Mouse (Mus musculus) spleen, embryonic (tissue): Measurements from ENCODE around the gene Nbea.
"Not testable (repeated sequence)": the region's sequence is repeated elsewhere in the genome, so short reads cannot be mapped to it uniquely, and the experiment has no call there.

Source experiments
- CTCF ChIA-PET: fragments of 350-600 bp; sonication (Branson Sonifier 250); formaldehyde crosslinking; loops from one replicate; lab custom pipeline; 2022; lab: Charles Lee

Gene Nbea

GRCm38 (mm10) chr3:56034596-56034995, 148.9 kb downstream of the Nbea start:
- CTCF ChIA-PET: no interaction called here

DNA sequence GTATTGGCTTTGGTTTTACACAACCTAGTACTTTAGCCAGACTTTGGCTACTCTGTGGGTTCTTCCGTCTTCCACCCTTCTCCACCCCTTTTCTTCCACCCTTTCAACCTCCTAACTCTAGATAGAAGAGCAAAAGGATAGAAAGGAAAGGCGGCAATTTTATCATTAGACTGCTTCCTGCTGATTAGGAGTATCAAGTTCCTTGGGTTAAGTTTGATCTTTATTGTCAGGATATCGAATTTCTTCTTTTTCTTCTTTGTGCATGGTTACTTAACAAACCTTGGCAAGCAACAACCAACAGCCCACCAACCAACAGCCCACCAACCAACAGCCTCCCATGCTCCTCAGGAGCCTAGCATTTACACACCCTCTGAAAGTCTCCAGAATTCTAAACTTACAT, 165.0 kb downstream of the Nbea start:
- CTCF ChIA-PET: no interaction called here

DNA sequence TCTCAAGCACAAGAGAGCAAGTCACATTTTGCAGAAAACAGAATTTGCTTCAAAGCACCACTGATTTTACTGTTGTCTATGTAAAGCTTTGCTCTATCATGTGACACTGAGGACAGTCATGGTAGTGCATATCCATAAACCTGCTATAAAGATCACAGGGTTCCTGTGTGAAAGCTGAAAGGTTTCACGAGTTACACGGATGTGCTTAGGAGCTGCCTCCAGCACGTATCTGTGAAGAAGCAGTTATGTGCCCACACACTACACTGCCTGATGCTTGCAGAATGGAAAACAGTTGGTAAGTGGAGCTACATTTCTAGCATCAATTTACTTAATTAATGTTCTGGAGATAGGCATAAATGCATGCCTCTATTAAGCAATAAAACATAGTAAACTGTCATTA, 172.4 kb downstream of the Nbea start:
- CTCF ChIA-PET: no interaction called here

DNA sequence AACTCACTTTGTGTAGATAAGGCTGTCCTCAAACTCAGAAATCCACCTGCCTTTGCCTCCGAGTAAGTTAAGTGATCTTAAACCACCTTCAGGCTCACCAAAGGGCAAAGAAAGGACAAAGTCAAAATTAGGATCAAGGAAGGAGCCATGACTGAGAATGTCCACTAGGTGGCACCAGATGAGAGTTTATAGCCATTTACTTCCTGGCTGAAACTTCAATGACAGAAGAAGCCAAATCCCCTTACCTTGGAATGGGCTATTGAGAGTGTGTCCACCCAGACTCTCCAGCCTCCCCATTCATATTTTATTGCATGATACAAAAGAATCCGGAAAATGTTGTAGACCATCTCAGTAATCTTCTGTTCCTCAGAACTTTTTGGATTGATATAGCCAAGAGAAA, 175.5 kb downstream of the Nbea start:
- CTCF ChIA-PET: no interaction called here

- CTCF ChIA-PET: no interaction called here
These were observed 183.2 kb downstream of the Nbea start for GRCm38 (mm10) chr3:56000259-56000658.

GRCm38 (mm10) chr3:55978361-55978760, 205.1 kb downstream of the Nbea start:
- CTCF ChIA-PET: no interaction called here

- CTCF ChIA-PET: not testable (repeated sequence)
These were observed 206.5 kb downstream of the Nbea start for GRCm38 (mm10) chr3:55976986-55977385.

DNA sequence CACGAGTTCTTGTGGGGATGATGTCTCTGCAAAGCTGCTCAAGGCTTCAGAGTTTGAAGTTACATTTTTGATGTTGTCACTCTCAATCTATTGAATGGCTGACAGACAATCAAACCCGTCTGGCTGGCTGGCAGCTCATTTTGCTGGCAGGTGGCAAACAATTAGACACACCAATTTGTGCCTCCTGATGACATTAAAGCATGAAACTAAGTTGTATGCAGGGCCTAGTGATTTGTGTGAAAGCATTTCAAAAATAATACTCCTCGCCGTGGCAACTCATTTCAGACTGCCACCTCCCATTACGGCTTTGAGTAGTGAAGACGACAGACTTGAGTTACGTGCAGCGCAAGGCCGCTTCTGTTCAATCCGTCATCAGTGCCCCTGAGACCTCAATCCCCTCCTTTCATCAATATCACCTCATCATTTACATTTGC, 217.8 kb downstream of the Nbea start:
- CTCF ChIA-PET: no interaction called here

- CTCF ChIA-PET: no interaction called here
These were observed 220.5 kb downstream of the Nbea start for GRCm38 (mm10) chr3:55963032-55963431.

GRCm38 (mm10) chr3:55949994-55950393, 233.5 kb downstream of the Nbea start:
- CTCF ChIA-PET: no interaction called here

DNA sequence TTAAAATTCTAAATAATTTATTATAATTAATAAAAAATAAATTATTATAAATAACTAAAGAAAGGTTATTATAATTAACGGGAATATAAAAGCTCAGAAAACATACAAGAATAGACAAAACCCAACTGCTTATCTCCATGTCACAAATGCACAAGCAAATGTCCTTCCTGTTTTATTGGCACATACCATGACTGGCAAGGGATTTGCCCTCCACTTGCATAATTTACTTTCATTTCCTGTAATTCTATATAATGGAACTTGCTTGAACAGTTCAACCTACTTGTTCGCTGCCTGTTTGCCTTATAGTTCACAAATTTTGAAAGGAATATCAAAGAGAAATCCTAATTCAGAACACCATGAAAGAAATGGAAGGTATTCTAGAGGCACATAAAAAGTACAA, 234.4 kb downstream of the Nbea start:
- CTCF ChIA-PET: no interaction called here

DNA sequence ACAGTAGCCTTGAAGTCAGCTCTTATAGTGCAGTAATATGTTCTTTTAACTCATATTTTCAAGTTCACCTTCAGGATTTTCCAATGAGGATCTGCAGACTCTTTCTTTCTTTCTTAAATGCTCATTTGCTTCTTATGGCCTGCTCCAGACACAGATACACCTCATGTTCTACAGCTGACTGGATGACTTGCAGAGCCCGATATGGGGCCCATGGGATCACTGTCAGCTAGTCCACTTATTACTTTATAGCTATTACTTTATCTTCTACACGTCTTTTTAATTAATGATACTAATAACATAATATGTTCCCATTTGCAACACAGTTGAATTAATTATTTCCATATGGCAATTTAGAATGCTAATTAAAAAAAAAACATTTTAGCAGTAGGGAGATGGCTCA, 256.2 kb downstream of the Nbea start:
- CTCF ChIA-PET: no interaction called here

GRCm38 (mm10) chr3:55909290-55909689, 274.2 kb downstream of the Nbea start:
- CTCF ChIA-PET: no interaction called here

DNA sequence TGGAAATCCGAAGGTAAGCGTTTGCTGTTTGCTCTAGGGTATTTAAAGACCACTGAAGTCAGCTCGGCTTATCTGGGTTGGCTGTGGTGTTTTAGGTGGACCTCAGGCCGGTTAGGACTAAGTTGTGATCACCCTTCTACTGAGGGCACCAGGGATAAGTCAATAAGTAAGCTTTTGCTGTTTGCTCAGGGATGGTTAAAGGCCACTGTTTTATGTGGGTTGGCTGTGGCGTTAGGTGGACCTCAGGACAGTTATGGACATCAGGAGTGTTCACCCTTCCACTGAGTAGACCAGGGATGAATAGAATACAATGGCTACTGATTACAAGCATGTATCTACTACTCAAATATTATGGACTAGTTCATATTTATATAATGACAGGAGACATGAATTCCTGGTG, 292.9 kb downstream of the Nbea start:
- CTCF ChIA-PET: no interaction called here

DNA sequence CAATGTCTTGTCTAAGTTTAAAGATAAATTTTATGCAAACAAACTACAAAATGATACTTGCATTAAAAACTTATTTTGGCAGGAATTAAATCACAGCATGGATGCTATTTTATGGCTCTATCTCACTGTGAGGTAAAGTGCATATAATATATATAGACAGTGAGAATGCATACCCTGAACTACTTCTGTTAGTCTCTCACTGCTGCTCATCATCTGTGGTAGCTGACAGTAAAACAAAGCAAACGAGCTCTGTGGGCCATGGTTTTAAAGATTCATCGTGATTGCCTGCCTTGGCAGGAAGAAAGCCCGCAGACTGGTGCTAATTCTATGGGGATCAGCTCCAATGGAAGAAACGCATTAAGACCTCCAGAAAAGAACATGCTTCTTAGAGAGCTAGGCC, 294.3 kb downstream of the Nbea start:
- CTCF ChIA-PET: no interaction called here

- CTCF ChIA-PET: no interaction called here
These were observed 295.7 kb downstream of the Nbea start for GRCm38 (mm10) chr3:55887829-55888210.

GRCm38 (mm10) chr3:55887193-55887828, 296.2 kb downstream of the Nbea start:
- CTCF ChIA-PET: no interaction called here

GRCm38 (mm10) chr3:55872944-55873924, 310.3 kb downstream of the Nbea start:
- CTCF ChIA-PET: no interaction called here

GRCm38 (mm10) chr3:55852488-55852887, 331.0 kb downstream of the Nbea start:
- CTCF ChIA-PET: no interaction called here

DNA sequence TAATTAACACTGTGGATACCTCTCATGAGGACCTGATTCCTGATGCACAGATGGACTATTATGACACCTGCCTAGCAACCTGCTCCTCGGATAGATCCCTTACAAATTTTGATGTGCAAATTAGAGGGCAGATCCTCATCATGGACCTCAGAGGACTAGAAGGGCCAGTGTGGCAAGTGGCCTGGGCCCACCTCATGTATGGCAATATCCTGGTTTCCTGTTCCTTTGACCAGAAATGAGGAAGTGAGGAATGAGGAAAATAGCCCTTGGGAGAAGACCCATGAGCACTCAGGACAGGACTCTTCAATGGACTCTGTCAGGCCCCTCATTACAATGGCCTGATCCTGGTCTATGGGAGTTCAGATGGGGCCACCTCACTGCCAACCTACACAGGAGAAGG, 336.4 kb downstream of the Nbea start:
- CTCF ChIA-PET: no interaction called here

DNA sequence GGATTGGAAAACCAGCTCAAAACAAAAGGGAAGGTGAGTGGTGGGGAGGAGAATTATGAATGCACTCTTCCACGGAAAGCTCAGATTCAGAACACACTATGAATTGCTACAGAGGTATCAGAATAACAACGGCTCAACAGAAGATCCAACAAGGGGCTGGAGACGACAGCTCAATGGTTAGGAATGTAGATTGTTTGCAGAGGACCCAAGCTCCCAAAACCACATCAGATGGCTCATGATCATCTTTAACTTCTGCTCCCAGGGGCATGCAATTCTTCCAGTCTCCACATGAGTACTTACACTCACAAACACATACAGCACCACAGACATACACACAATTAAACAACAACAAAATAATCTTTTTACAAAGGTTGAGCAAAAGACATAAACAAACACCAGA, 346.3 kb downstream of the Nbea start:
- CTCF ChIA-PET: no interaction called here

DNA sequence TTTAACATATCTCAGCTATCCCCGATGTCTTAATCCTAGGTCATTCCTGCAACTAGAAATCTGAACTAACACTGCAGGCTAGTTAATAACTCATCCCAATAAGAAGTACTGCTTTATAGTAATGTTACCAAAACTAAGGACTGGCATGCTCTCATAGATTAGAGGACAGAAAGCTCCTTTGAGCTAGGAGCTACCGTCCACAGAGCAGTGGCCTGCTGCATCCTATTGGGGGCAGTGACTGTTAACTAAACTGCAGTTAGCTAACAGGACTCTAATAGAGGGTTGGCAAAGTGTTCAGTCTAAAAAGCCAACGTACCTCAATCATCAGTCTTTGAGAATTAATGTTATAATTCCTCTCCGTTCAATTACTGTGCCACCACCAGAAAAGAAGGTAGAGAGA, 348.3 kb downstream of the Nbea start:
- CTCF ChIA-PET: no interaction called here

- CTCF ChIA-PET: no interaction called here
These were observed 353.3 kb downstream of the Nbea start for GRCm38 (mm10) chr3:55830226-55830625.
